ENCODE assay signal across 8 mouse cellular contexts in genomic region chrX:134612285-134612959, GRCm38 (mm10). TPM values are rescaled to one million over a fixed set of nuclear protein-coding genes. Genes with fewer than 3 reads are reported as not detected.
DNase-seq lines count a peak whose midpoint lies in the region; ATAC-seq and TF ChIP-seq lines count a peak whose summit lies in the region.

No protein-coding gene starts in this region.

- no peak for TF ChIP-seq CTCF in lung, embryonic 14.5 days (IDR thresholded peaks at IDR 0.05; ENCODE audit: low read depth)

- H3K27ac ChIP-seq in embryonic facial prominence, embryonic 15.5 days (replicated peaks): peak overlapping the region; percentile 85
- peak overlapping the region; percentile 86 for H3K27ac ChIP-seq in heart, embryonic 10.5 days
- H3K27ac ChIP-seq in lung, embryonic 14.5 days (ENCODE audit: low read depth): peak overlapping the region; percentile 91
- peak overlapping the region; percentile 75 for H3K27ac ChIP-seq in neural tube, embryonic 15.5 days (replicated peaks)

- H3K4me1 ChIP-seq in embryonic facial prominence, embryonic 15.5 days: no peaks in the 10 kb centered on the region
- no peaks in the 10 kb centered on the region for H3K4me1 ChIP-seq in heart, embryonic 10.5 days
- H3K4me1 ChIP-seq in lung, embryonic 14.5 days (ENCODE audit: insufficient read depth): no peaks in the 10 kb centered on the region
- no peaks in the 10 kb centered on the region for H3K4me1 ChIP-seq in neural tube, embryonic 15.5 days

- H3K36me3 ChIP-seq in embryonic facial prominence, embryonic 15.5 days: no peaks in the 10 kb centered on the region
- peaks cover 1% of the 10 kb centered on the region; the same call in 1 of the 2 replicates for H3K36me3 ChIP-seq in heart, embryonic 10.5 days
- H3K36me3 ChIP-seq in lung, embryonic 14.5 days (ENCODE audit: insufficient read depth): no peaks in the 10 kb centered on the region
- no peaks in the 10 kb centered on the region for H3K36me3 ChIP-seq in neural tube, embryonic 15.5 days

- peak overlapping the region; percentile 36 for H3K4me3 ChIP-seq in embryonic facial prominence, embryonic 15.5 days (replicated peaks)
- H3K4me3 ChIP-seq in heart, embryonic 10.5 days: peak overlapping the region; percentile 52
- peak overlapping the region; percentile 25 for H3K4me3 ChIP-seq in lung, embryonic 14.5 days (ENCODE audit: low read depth, low read length)
- H3K4me3 ChIP-seq in neural tube, embryonic 15.5 days (replicated peaks): peak overlapping the region; percentile 30

- no peaks in the 10 kb centered on the region for H3K9me3 ChIP-seq in embryonic facial prominence, embryonic 15.5 days (replicated peaks)
- H3K9me3 ChIP-seq in heart, embryonic 10.5 days: no peaks in the 10 kb centered on the region
- no peaks in the 10 kb centered on the region for H3K9me3 ChIP-seq in lung, embryonic 14.5 days (ENCODE audit: low read depth, low read length)
- no peaks in the 10 kb centered on the region for H3K9me3 ChIP-seq in neural tube, embryonic 15.5 days (replicated peaks)

- no peaks in the 10 kb centered on the region for H3K27me3 ChIP-seq in embryonic facial prominence, embryonic 15.5 days
- H3K27me3 ChIP-seq in heart, embryonic 10.5 days (ENCODE audit: insufficient read depth, poor library complexity, severe bottlenecking): no peaks in the 10 kb centered on the region
- no peaks in the 10 kb centered on the region for H3K27me3 ChIP-seq in lung, embryonic 14.5 days (ENCODE audit: insufficient read depth, low read length)
- H3K27me3 ChIP-seq in neural tube, embryonic 15.5 days (replicated peaks): no peaks in the 10 kb centered on the region

- DNase-seq in MEL-GATA-1-ER (ENCODE audit: extremely low read depth, low read depth): peak; percentile 86
- DNase-seq in adrenal gland, postnatal 4 days (ENCODE audit: low spot score in 2 of 2): peak; percentile 7 to 9
- DNase-seq in heart, embryonic 10.5 days (ENCODE audit: low spot score): peak; percentile 88
- DNase-seq in kidney, adult 8-10 months: peak; percentile 19 to 20
- DNase-seq in lung, embryonic 14.5 days: peak; percentile 91
- peak; percentile 66 to 67 for DNase-seq in urinary bladder, postnatal 4 days (ENCODE audit: low spot score in 2 of 2)

- peak overlapping the region; percentile 47 for H3K4me2 ChIP-seq in embryonic facial prominence, embryonic 15.5 days (replicated peaks)
- H3K4me2 ChIP-seq in lung, embryonic 14.5 days: peak overlapping the region; percentile 58
- peak overlapping the region; percentile 57 for H3K4me2 ChIP-seq in neural tube, embryonic 15.5 days

- ATAC-seq in embryonic facial prominence, embryonic 15.5 days (ENCODE audit: insufficient number of reproducible peaks, low FRiP score, low TSS enrichment, low read depth): peak; percentile 89
- peak; percentile 94 for ATAC-seq in lung, embryonic 14.5 days (ENCODE audit: insufficient read depth)
- ATAC-seq in neural tube, embryonic 15.5 days (ENCODE audit: low FRiP score): peak; percentile 83

- no peak overlapping the region for H3K9ac ChIP-seq in embryonic facial prominence, embryonic 15.5 days
- H3K9ac ChIP-seq in lung, embryonic 14.5 days: no peak overlapping the region
- H3K9ac ChIP-seq in neural tube, embryonic 15.5 days (replicated peaks): peak overlapping the region; percentile 42

- 10% methylated on average over 14 of the region's 15 CpGs for WGBS in embryonic facial prominence, embryonic 15.5 days
- 15% methylated on average over 15 of the region's 15 CpGs for WGBS in heart, embryonic 10.5 days
- 13% methylated on average over 15 of the region's 15 CpGs for WGBS in lung, embryonic 14.5 days
- WGBS in neural tube, embryonic 15.5 days: 16% methylated on average over 11 of the region's 15 CpGs

RNA-seq across cellular contexts. Expression of gene Hnrnph2, which starts 11.4 kb away (rescaled TPM):
- 100 to 1,000 TPM in 1 of 2 experiments, 10 to 100 TPM in 1; 95.1 to 102 TPM for total RNA-seq in adrenal gland, postnatal 4 days (2021)
- 138 and 141 TPM in 2 replicates for polyA plus RNA-seq in embryonic facial prominence, embryonic 15.5 days (2015; fragmentation: Nextera tagmentation; extraction: Ambion mirVana)
- 142 and 149 TPM in 2 replicates for polyA plus RNA-seq in heart, embryonic 10.5 days (2016; fragmentation: Nextera tagmentation; extraction: Ambion mirVana)
- 112 TPM in 2 replicates for polyA plus RNA-seq in lung, embryonic 14.5 days (2014; fragmentation: Nextera tagmentation; extraction: Ambion mirVana)
- polyA plus RNA-seq in neural tube, embryonic 15.5 days (2015; fragmentation: Nextera tagmentation; extraction: Ambion mirVana): 134 and 144 TPM in 2 replicates

RNA-seq across cellular contexts. Expression of gene Gla, which starts 11.5 kb away (rescaled TPM):
- 1 to 10 TPM; 7.8 to 7.9 TPM for total RNA-seq in adrenal gland, postnatal 4 days (2021)
- polyA plus RNA-seq in embryonic facial prominence, embryonic 15.5 days (2015; fragmentation: Nextera tagmentation; extraction: Ambion mirVana): 4.3 and 5.6 TPM in 2 replicates
- polyA plus RNA-seq in heart, embryonic 10.5 days (2016; fragmentation: Nextera tagmentation; extraction: Ambion mirVana): 4.3 and 6.6 TPM in 2 replicates
- polyA plus RNA-seq in lung, embryonic 14.5 days (2014; fragmentation: Nextera tagmentation; extraction: Ambion mirVana): 3.0 and 5.1 TPM in 2 replicates
- polyA plus RNA-seq in neural tube, embryonic 15.5 days (2015; fragmentation: Nextera tagmentation; extraction: Ambion mirVana): 4.1 and 7.2 TPM in 2 replicates

RNA-seq across cellular contexts. Expression of gene Rpl36a, which starts 27.0 kb away (rescaled TPM):
- 100 to 1,000 TPM; 362 to 397 TPM for total RNA-seq in adrenal gland, postnatal 4 days (2021)
- polyA plus RNA-seq in embryonic facial prominence, embryonic 15.5 days (2015; fragmentation: Nextera tagmentation; extraction: Ambion mirVana): 400 and 403 TPM in 2 replicates
- 252 and 287 TPM in 2 replicates for polyA plus RNA-seq in heart, embryonic 10.5 days (2016; fragmentation: Nextera tagmentation; extraction: Ambion mirVana)
- polyA plus RNA-seq in lung, embryonic 14.5 days (2014; fragmentation: Nextera tagmentation; extraction: Ambion mirVana): 491 and 582 TPM in 2 replicates
- 184 and 216 TPM in 2 replicates for polyA plus RNA-seq in neural tube, embryonic 15.5 days (2015; fragmentation: Nextera tagmentation; extraction: Ambion mirVana)

RNA-seq across cellular contexts. Expression of gene Btk, which starts 29.1 kb away (rescaled TPM):
- 1 to 10 TPM; 1.6 to 2.1 TPM for total RNA-seq in adrenal gland, postnatal 4 days (2021)
- 2.2 and 2.5 TPM in 2 replicates for polyA plus RNA-seq in embryonic facial prominence, embryonic 15.5 days (2015; fragmentation: Nextera tagmentation; extraction: Ambion mirVana)
- polyA plus RNA-seq in heart, embryonic 10.5 days (2016; fragmentation: Nextera tagmentation; extraction: Ambion mirVana): 0.86 and 2.5 TPM in 2 replicates
- 0.84 and 1.2 TPM in 2 replicates for polyA plus RNA-seq in lung, embryonic 14.5 days (2014; fragmentation: Nextera tagmentation; extraction: Ambion mirVana)
- 0.75 and 2.6 TPM in 2 replicates for polyA plus RNA-seq in neural tube, embryonic 15.5 days (2015; fragmentation: Nextera tagmentation; extraction: Ambion mirVana)

Comparison
In these comparisons a context has a peak if more than half of its experiments do, and no peak if none do; other contexts are left out.
1. Peak in every context shown above with its lines: DNase-seq, ATAC-seq, H3K4me3 ChIP-seq and H3K27ac ChIP-seq.
2. DNase-seq: peak in every context shown above with its lines; median percentile 91 in lung, embryonic 14.5 days; 88 in heart, embryonic 10.5 days; 86 in MEL-GATA-1-ER; 66 in urinary bladder, postnatal 4 days; 20 in kidney, adult 8-10 months; 8 in adrenal gland, postnatal 4 days.